Mouse (Mus musculus) G1E-ER4 (cell line): ENCODE data around the gene Mark3. TPM values are rescaled to one million over a fixed set of nuclear protein-coding genes. Genes with fewer than 3 reads are reported as not detected.

Experiments
- GATA1 ChIP-seq: IDR thresholded peaks from one replicate; pipeline ENCODE4 v1.8.0; 2012; ENCODE audit warnings: low read length, inconsistent platforms
- polyA plus RNA-seq: library from polyadenylated mRNA; stranded (reverse); fragments of >175 nt; gene quantifications from 2 replicates; pipeline ENCODE4 v1.2.3, GENCODE M21; 2012

Mark3 gene
- polyA plus RNA-seq, 1 experiment = 22.2 TPM

DNA sequence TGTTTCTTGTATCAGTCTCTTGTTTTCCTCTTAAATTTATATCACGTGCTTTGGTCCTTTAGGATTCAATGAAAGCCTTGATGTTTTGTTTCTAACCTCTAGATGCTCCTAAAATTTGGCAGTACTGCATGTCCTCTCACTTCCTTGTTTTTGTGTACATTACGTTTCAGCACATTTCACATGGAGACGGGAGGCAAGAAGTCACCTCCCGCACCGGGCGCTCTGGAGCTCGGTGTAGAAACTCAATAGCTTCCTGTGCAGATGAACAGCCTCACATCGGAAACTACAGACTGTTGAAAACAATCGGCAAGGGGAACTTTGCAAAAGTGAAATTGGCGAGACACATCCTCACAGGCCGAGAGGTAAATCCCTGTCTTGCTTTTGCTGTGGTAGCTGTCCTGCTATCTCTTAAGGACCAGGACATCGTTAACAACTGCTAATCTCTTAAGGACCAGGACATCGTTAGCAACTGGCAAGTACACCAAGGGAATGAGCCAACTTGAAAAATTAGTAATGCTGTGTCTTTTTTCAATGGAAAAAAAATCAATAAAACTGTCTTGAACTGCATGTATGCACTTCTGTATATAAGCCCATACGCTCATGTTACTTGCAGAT is 18.2 kb downstream of the Mark3 start:
- TF ChIP-seq GATA1 = no peak

DNA sequence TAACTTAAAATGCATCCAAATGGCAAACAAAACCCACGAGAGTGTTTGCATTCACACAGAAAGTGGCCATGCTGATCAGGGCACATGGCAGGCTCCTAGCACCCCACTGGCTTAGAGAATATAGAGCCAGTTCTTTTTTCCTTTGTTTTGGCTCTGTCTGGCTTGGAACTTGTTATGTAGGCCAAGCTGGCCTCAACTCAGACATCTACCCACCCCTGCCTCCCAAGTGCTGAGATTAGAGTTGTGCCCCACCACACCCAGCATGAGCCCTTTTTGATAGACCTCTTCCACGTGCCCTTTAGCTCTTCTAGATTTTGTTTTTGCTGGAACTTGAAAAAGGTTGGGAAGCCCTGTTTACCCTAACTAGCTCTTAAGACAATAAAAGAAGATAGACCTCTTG is 19.5 kb downstream of the Mark3 start:
- no peak for TF ChIP-seq GATA1

DNA sequence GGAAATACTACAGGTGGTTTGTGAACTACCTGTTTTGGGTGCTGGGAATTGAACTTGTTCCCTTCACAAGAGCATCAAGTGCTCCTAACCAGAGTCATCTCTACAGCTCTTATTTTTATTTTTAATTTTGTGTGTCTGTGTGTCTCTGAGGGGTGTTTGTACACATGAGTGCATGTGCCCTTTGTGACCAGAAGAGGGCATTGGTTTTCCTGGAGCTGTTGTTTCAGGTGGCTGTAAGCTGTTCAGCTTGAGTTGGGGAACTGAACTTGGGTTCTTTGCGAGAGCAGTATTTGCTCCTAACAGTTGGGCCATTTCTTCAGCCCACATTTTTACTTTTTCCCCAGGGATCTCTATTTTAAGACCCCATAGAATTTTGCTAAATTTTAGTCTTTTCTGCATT is 23.0 kb downstream of the Mark3 start:
- no peak for TF ChIP-seq GATA1

DNA sequence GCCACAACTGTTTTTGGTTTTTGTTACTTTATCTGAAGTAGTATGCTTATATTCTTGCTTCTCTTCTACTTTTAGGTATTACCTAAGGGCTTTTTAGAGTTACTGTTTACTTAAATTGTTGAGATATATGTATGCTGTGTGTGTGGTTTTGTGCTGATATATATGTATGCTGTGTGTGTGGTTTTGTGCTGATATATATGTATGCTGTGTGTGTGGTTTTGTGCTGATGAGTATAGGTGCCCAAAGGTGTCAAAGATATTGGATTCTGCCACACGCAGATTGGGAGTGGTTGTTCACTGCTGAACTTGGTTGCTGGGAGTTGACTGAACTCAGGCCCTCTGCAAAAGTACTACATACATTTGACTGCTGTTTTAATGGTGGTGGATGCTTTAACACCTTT is 24.6 kb downstream of the Mark3 start:
- TF ChIP-seq GATA1 = no peak

DNA sequence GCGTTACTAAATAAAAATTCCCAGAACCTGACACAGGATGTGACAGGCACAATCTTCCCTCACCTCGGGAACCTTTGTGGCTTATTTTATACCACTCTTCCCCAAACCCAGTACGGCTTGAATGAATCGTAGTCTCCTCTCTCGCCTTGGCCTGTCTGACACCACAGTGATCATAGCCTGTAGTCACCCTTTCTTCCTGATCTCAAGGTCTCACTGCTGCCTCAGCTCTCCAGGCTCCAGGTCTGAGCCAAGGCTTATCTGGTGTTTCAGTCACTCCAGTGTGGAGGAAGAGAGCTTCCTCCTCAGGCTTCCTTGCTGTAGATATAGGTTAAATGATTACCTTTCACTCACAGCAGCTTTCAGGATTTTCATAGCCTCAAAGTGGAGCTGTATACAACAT is 25.3 kb downstream of the Mark3 start:
- TF ChIP-seq GATA1 = no peak

DNA sequence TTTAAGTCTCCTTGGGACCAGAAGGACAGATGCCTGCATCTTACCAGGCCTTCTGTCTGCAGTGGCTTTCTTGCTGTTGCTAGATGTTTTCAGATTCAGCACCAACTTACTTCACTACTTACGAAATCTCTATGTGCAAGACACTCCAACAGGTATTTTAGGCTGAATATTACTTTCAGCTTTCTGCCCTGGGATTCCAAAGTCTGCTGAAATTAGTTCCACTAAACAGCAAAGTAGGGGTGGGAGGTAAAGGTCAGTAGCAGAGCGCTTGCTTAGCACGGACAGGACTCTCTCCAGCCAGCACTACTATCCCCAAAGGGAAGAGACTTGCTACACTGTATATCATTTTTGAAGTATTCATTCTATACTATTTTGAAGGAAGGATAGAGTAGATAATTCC is 29.5 kb downstream of the Mark3 start:
- no peak for TF ChIP-seq GATA1

DNA sequence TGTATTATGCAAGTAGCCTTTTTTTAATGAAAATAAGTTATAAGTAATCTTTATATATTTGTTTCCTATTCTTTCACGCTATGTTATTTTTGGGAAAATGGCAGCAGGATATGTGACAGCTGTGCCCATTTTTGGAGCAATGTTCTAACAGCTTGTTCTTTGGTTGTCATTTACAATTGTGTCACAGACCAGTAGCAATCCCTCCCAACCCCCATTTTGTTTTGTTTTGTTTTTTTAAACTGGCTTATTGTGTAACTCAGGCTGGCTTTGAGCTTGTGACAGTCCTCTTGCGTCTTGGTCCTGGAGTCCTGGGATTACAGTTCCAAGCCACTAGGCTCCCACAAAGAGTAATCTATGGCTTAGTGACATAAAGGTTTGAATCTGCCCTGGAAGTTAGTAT is 31.3 kb downstream of the Mark3 start:
- TF ChIP-seq GATA1 = no peak

DNA sequence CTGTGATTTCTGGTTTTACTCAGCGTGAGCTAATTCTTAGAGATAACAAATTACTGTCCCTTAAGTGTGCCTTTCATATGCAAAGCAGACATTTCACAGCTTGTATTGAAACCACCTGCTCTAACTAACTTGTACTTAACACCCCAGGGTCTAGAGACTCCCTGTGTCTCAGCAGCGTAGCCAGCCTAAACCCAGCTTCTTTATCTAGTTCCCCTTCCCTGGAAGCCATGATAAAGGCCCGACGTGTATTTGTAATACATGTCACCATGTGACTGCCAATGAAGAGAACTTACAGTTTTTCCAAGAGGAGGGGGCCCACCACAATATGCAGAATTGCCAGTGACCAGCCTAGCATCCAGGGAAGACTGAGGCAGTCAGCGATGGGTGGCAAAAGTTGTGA is 33.7 kb downstream of the Mark3 start:
- TF ChIP-seq GATA1 = no peak

DNA sequence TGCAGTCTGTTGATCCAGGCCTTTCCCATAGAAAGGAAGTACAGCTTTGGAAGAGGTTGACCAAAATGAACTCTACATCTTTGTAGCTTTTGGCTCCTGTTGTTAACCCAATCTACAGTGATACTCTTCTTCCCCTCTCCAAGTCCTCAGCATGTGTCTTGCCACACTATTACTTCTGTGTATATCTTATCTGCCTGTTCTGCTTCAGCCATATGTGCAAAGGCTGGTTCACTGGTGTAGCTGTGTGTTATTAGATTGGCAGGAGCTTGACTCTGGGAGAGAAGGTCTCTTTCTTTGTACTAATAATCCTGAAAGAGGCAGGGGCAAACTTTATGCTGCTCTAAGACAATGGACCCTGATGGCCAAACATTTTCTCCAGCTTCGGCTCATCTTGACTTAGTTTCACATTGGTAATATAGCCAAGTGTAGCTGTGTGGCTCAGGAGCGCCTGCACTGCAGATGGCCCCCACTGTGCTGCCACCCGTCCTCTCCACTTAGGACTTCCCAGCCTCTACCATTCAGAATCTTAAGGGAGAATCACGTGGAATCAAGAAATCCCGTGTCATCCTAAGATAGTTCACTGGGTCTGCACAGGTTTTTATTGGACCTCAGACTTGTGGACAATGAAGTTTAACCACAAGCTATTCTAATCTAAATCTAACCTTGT is 40.3 kb downstream of the Mark3 start:
- no peak for TF ChIP-seq GATA1

DNA sequence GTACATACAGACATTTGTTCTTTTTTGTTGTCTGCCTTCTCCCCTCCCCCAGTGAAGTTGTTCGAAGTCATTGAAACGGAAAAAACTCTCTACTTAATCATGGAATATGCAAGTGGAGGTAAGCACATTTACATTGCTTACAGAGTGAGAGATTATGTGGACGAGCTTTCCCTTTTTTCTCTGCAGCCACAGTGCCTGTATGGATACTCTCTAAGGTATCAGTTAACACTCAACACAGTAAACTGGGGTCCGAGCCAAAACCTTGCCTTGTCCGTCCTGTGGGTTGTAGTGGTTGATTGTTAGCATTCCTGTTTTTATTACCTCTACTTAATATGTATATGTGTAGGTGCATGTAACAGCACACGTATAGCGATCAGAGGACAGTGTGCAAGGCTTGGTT is 43.9 kb downstream of the Mark3 start:
- TF ChIP-seq GATA1 = no peak

DNA sequence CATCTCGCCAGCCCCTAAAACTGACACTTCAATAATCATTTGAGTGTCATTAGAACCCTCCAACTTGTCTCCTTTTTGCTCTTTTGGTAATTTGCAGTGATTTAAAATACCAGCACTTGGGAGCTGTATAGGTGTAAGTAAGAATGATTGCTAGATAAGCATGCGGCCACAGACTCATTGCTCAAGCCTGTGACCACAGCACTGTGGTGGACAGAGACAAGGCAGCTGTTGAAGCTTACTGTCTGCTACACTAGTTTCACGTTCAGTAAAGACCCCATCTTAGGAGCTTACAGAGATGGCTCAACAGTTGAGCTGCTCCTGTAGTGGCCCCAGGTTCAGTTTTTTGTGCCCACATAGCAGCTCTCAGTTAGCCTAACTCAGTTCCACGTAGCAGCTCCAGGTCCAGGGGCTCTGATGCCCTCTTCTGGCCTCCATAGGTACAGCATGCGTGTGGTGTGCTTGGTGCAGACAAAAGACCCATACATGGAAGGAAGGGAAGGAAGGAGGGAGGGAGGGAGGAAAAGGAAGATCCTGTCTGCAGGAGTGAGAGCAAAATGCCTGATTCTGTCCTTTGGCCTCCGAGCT is 73.8 kb downstream of the Mark3 start:
- no peak for TF ChIP-seq GATA1

DNA sequence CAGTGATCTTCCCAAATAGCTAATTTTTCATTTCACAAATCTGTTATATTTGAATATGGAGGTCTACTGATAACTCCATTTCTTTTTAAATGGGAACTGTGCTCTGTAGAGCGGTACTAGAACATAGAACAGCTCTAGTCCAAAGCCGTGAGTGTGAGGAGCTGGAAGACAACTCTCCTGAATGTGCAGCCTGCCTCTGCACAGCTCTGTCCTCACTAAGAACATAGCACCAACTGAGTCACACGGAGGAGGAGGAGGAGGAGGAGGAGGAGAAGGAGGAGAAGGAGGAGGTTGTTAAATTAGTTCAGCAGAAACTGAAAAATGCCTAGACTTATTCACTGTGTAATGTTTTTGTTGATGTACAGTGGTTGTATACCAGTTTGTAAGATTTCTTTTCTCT is 78.6 kb downstream of the Mark3 start:
- TF ChIP-seq GATA1 = no peak

DNA sequence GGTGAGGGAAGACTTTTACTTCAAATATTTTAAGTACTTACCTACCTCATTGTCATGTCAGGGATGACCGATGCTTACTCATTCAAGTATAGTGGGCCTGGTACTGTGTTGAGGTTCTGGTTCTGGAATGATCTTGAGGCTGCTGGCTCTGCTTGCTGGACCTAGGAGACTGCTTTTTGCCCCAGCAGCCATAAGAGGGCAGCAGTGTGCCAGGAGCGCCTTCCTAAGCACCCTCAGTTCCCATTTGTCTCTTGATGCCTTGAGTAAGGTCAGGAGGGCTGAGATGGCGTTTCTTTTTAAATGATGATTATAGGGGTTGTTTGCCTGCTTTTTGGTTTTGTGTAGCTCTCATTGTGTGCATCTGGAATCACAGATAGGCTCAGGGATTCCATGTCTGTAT is 79.1 kb downstream of the Mark3 start:
- TF ChIP-seq GATA1 = no peak

DNA sequence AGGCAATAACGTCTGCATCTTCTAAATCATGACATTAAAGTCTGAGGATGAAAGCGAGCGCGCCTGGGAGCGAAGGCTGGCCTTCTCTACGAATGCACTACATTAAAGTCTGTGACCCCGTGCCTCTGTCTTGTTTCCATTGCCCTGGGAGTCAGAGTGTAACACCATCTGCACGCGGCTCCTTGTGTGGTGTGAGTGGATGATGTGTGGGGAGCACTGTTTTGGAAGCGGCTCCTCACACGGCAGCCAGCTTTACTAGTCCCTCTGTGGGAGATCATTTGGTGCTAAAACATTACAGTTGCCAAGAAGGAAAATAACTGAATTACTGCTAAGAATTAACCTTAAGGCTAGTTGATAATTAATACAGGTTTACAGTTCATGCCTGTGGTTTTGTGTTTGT is 81.4 kb downstream of the Mark3 start:
- no peak for TF ChIP-seq GATA1

DNA sequence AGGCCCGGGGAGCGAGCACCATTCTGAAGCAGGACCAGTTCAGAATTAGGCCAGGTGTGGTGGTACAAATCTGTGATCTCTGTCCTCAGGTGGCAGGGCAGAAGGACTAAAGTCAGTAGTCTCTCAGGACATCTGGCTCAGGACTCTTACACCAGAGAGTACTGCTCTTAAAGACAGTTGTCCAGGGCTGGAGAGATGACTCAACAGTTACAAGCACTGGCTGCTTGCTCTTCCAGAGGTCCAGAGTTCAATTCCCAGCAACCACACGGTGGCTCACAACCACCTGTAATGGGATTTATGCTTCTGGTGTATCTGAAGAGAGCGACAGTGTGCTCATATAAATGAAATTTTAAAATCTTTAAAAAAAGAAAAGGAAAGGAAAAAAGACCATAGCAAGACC is 85.0 kb downstream of the Mark3 start:
- TF ChIP-seq GATA1 = no peak

DNA sequence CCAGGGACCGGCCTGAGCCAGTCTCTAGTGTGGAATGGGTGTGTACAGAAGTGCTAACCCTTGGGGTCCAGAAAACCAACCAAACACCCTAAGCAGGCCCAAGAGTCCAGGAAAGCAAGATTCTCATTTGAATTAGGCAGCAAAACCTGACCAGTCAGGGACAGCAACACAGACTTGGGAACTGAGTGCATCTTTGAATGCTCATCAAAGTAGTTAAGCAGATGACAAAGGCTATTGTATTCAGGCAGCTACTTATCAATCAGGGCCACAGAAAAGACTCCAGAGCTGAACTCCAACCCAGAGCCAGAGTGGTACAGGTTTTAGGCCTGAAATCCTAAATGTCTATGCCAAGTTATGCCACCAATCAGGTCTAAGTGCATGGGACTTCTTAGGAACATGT is 86.3 kb downstream of the Mark3 start:
- TF ChIP-seq GATA1 = no peak
